Mouse (Mus musculus): Measurements from ENCODE around the gene Sh3rf3. TPM values are rescaled to one million over a fixed set of nuclear protein-coding genes. Genes with fewer than 3 reads are reported as not detected.

The Sh3rf3 gene
- total and polyA plus RNA-seq, 2 experiments from 2014 or later = 0.18 TPM; not detected in 1

DNA sequence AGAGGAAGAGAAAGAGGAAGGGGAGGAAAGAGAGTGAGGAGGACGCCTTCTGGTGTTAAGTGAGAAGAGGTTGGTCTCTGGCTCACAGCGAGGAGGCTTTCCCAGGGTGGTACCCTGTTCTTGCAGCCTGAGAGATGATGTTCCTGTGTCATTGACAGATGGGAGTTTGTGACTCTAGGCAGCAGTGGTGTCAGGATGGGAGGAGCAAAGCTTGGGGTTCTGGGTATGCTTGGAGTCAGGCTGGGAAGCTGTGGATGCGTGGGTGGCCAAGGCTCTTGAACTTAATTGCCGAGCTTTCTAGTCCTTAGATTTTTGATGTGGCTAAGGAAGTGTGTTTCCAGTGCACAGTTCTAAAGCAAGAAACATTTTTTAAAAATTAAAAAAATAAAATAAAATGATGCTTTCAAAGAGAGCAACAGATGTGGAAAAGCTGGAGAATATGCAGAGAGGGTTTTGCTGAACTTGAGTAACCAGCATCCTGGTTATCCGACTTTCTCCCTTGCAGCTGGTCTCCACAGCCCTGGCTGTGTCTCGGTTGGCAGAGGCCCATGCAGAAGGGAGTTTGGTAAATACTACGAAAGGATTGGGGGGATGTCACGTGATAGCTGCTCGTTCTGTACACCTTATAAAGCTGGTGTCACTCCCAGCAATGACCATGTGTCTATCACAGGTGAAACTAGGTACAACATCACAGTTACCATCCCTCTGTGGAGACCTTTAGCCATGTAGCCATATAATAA, 130.7 kb downstream of the Sh3rf3 start:
- 75% methylated on average over 9 of the region's 9 CpGs for WGBS
- no peak for ATAC-seq (ENCODE audit: insufficient read depth, low read depth)

DNA sequence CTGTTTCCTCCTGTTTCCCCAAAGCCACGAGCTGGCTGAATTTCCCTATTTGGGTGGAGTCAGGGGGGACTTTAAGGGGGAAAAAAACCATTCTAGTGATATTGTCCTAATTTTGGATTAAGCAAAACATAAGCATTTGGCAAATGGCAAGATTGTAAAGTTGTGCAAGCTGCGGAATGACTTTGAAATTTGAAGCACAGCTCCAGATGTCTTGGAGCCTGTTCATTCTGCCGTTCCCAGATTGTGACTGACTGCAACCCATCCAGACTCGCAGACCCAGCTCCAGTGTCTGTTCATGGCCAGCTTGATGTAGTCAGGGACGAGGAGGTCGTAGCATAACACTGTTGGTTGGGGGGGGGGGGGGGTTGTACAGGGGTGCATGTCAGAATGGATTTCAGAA, 131.8 kb downstream of the Sh3rf3 start:
- no peak overlapping the region for H3K9ac ChIP-seq (replicated peaks; ENCODE audit: low read depth, low read length)
- peaks cover 63% of the 10 kb centered on the region for H3K27me3 ChIP-seq (ENCODE audit: control insufficient read depth, insufficient read depth, low read length)
- no peaks in the 10 kb centered on the region for H3K4me1 ChIP-seq (ENCODE audit: control insufficient read depth, insufficient read depth)
- no peaks in the 10 kb centered on the region for H3K9me3 ChIP-seq (replicated peaks; ENCODE audit: control insufficient read depth, low read length)
- H3K27ac ChIP-seq (ENCODE audit: low read depth) = no peak overlapping the region
- no peak overlapping the region for H3K4me3 ChIP-seq (ENCODE audit: low read depth, low read length)
- 60% methylated on average over 6 of the region's 6 CpGs for WGBS
- no peak for DNase-seq (ENCODE audit: low spot score)
- no peak overlapping the region for H3K4me2 ChIP-seq (ENCODE audit: low read depth, low read length)
- H3K36me3 ChIP-seq (replicated peaks; ENCODE audit: control insufficient read depth, insufficient read depth, low read length) = no peaks in the 10 kb centered on the region
- ATAC-seq (ENCODE audit: insufficient read depth, low read depth) = no peak
- TF ChIP-seq CTCF (IDR thresholded peaks at IDR 0.05; ENCODE audit: low read depth) = no peak
- TF ChIP-seq EP300 (IDR thresholded peaks at IDR 0.05; ENCODE audit: low read depth) = no peak

More for the DNA sequence above, 130.7 kb downstream of the Sh3rf3 start:
- Histone ChIP-seq H3K9me3 (replicated peaks; ENCODE audit: control insufficient read depth, low read length) (no peaks in the 10 kb centered on the region), H3K9ac (replicated peaks; ENCODE audit: low read depth, low read length) (no peak overlapping the region), H3K36me3 (replicated peaks; ENCODE audit: control insufficient read depth, insufficient read depth, low read length) (no peaks in the 10 kb centered on the region), H3K27ac (ENCODE audit: low read depth) (no peak overlapping the region), H3K4me2 (ENCODE audit: low read depth, low read length) (no peak overlapping the region), H3K4me1 (ENCODE audit: control insufficient read depth, insufficient read depth) (no peaks in the 10 kb centered on the region), H3K4me3 (ENCODE audit: low read depth, low read length) (no peak overlapping the region), H3K27me3 (ENCODE audit: control insufficient read depth, insufficient read depth, low read length) (peaks cover 69% of the 10 kb centered on the region)
- TF ChIP-seq EP300 (IDR thresholded peaks at IDR 0.05; ENCODE audit: low read depth) (no peak), CTCF (IDR thresholded peaks at IDR 0.05; ENCODE audit: low read depth) (no peak)
- DNase-seq (ENCODE audit: low spot score) = no peak

- DNase-seq (ENCODE audit: low spot score) (no peak), ATAC-seq (ENCODE audit: insufficient read depth, low read depth) (no peak)
- no peaks in the 10 kb centered on the region for H3K36me3 ChIP-seq (replicated peaks; ENCODE audit: control insufficient read depth, insufficient read depth, low read length)
- H3K27me3 ChIP-seq (ENCODE audit: control insufficient read depth, insufficient read depth, low read length) = peaks cover 32% of the 10 kb centered on the region
- no peaks in the 10 kb centered on the region for H3K9me3 ChIP-seq (replicated peaks; ENCODE audit: control insufficient read depth, low read length)
- no peaks in the 10 kb centered on the region for H3K4me1 ChIP-seq (ENCODE audit: control insufficient read depth, insufficient read depth)
- TF ChIP-seq CTCF (IDR thresholded peaks at IDR 0.05; ENCODE audit: low read depth) (no peak), EP300 (IDR thresholded peaks at IDR 0.05; ENCODE audit: low read depth) (no peak)
- H3K27ac ChIP-seq (ENCODE audit: low read depth) = no peak overlapping the region
- no peak overlapping the region for H3K4me3 ChIP-seq (ENCODE audit: low read depth, low read length)
- H3K9ac ChIP-seq (replicated peaks; ENCODE audit: low read depth, low read length) = no peak overlapping the region
- no peak overlapping the region for H3K4me2 ChIP-seq (ENCODE audit: low read depth, low read length)
- 63% methylated on average over 11 of the region's 11 CpGs for WGBS
These were observed 136.8 kb downstream of the Sh3rf3 start for GRCm38 (mm10) chr10:58949770-58950638.

DNA sequence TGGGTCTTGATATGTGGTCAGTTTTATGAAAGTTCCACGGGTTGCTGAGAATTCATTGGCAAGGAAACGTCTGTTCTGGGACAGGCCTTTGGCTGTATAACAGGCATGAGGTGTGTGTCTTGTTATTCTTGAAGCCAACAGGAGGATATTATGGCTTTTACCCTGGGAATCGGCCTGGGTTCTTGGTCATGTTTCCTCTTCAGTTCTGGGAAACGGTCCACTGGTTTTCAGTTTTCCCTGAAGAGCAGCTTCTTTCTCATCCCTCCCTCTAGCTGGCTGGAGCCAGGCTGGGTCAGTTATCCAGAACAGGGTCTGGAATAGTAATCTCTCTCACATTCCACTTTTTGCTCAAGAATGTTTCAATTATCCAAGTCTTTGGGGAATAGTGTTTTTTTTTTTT, 147.0 kb downstream of the Sh3rf3 start:
- H3K27me3 ChIP-seq (ENCODE audit: control insufficient read depth, insufficient read depth, low read length) = no peaks in the 10 kb centered on the region
- ATAC-seq (ENCODE audit: insufficient read depth, low read depth) (no peak), DNase-seq (ENCODE audit: low spot score) (no peak)
- no peaks in the 10 kb centered on the region for H3K4me1 ChIP-seq (ENCODE audit: control insufficient read depth, insufficient read depth)
- H3K4me2 ChIP-seq (ENCODE audit: low read depth, low read length) = no peak overlapping the region
- WGBS = 53% methylated on average over 4 of the region's 4 CpGs
- H3K27ac ChIP-seq (ENCODE audit: low read depth) = no peak overlapping the region
- no peak for TF ChIP-seq CTCF (IDR thresholded peaks at IDR 0.05; ENCODE audit: low read depth)
- no peak for TF ChIP-seq EP300 (IDR thresholded peaks at IDR 0.05; ENCODE audit: low read depth)
- no peaks in the 10 kb centered on the region for H3K9me3 ChIP-seq (replicated peaks; ENCODE audit: control insufficient read depth, low read length)
- H3K36me3 ChIP-seq (replicated peaks; ENCODE audit: control insufficient read depth, insufficient read depth, low read length) = no peaks in the 10 kb centered on the region
- no peak overlapping the region for H3K9ac ChIP-seq (replicated peaks; ENCODE audit: low read depth, low read length)
- no peak overlapping the region for H3K4me3 ChIP-seq (ENCODE audit: low read depth, low read length)

- Histone ChIP-seq H3K27me3 (ENCODE audit: control insufficient read depth, insufficient read depth, low read length) (no peaks in the 10 kb centered on the region), H3K4me1 (ENCODE audit: control insufficient read depth, insufficient read depth) (no peaks in the 10 kb centered on the region), H3K4me3 (ENCODE audit: low read depth, low read length) (no peak overlapping the region), H3K9me3 (replicated peaks; ENCODE audit: control insufficient read depth, low read length) (0 out of 2 replicates have a peak, but pooled peaks cover 3% of the 10 kb centered on the region), H3K9ac (replicated peaks; ENCODE audit: low read depth, low read length) (no peak overlapping the region), H3K4me2 (ENCODE audit: low read depth, low read length) (no peak overlapping the region), H3K36me3 (replicated peaks; ENCODE audit: control insufficient read depth, insufficient read depth, low read length) (no peaks in the 10 kb centered on the region), H3K27ac (ENCODE audit: low read depth) (no peak overlapping the region)
- ATAC-seq (ENCODE audit: insufficient read depth, low read depth) = no peak
- WGBS = 62% methylated on average over 4 of the region's 4 CpGs
- TF ChIP-seq CTCF (IDR thresholded peaks at IDR 0.05; ENCODE audit: low read depth) (no peak), EP300 (IDR thresholded peaks at IDR 0.05; ENCODE audit: low read depth) (no peak)
- DNase-seq (ENCODE audit: low spot score) = no peak
These were observed 155.1 kb downstream of the Sh3rf3 start for GRCm38 (mm10) chr10:58968236-58968635.
